Mouse (Mus musculus) layer of hippocampus, postnatal 36 days (tissue): Measurements from ENCODE around the gene Nfkb1. TPM values are rescaled to one million over a fixed set of nuclear protein-coding genes. Genes with fewer than 3 reads are reported as not detected.

Experiments used
- total RNA-seq, 2 experiments: library from RNA; stranded (reverse); gene quantifications; 2 replicates each; pipeline ENCODE4 v1.2.3; 2021

Gene Nfkb1
- total RNA-seq, 2 experiments from 2014 or later: 21.6 to 25.8 TPM

Other genes with a start within 250 kb of the Nfkb1 start
- 1 to 10 TPM; 7.6 to 8.2 TPM for gene Manba, start 205.9 kb downstream of the Nfkb1 start, total RNA-seq
- gene Slc39a8, start 133.7 kb upstream of the Nfkb1 start, total RNA-seq: 1 to 10 TPM; 2.7 to 3.6 TPM